Mouse (Mus musculus): Measurements from ENCODE around the gene Tmem217. TPM values are rescaled to one million over a fixed set of nuclear protein-coding genes. Genes with fewer than 3 reads are reported as not detected.

The Tmem217 gene
- polyA plus RNA-seq, 1 experiment from 2014 or later = 0.89 TPM

DNA sequence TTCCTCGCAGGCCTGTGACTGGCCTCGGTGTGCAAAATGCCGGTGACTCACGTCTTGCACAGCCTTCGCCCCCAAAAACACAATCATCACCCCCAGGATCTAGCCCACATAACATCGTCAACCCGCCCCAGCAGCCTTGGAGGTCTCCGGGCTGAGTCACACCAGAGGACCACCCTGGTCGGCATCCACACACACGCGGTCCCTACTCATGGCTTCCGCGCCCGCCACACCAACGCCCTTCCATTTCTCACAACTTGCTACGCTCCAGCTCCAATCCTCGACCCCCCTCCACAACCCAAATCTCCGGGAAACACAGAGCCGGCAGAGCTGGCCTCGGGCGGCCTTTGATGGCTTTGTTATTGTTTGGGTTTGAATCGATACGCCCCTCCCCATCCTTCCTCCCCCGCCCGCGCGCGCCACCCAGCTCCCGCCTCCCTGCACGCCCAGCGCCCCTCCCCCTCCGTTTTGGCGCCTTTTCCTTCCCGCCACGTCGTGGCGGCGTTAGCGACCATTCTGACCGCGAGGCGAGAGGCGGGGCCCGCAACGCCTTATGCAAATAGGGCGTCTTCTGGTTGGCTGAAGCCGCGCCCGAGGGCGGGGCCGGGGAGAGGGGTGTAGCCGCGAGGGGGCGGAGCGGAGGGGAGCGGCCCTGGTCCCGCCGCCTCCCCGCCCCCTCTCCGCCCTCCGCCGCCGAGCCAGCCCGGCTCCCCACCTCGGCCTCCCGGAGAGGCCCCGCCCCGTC, 62.0 kb downstream of the Tmem217 start:
- peak; percentile 89 for ATAC-seq
- Histone ChIP-seq H3K36me3 (ENCODE audit: control insufficient read depth, insufficient read depth, low read length) (peaks cover 2% of the 10 kb centered on the region; the same call in 1 of the 2 replicates), H3K27me3 (ENCODE audit: control insufficient read depth, insufficient read depth, low read depth, low read length) (no peaks in the 10 kb centered on the region), H3K4me2 (ENCODE audit: low read length) (peak overlapping the region; percentile 92), H3K9me3 (replicated peaks; ENCODE audit: control insufficient read depth, low read length, poor library complexity, severe bottlenecking) (no peaks in the 10 kb centered on the region), H3K9ac (ENCODE audit: low read depth, low read length) (peak overlapping the region; percentile 79), H3K4me1 (ENCODE audit: control insufficient read depth, insufficient read depth, low read length) (peaks cover 19% of the 10 kb centered on the region), H3K27ac (ENCODE audit: low read length) (peak overlapping the region; percentile 90), H3K4me3 (ENCODE audit: low read depth, low read length) (peak overlapping the region; percentile 62)
- WGBS = under 1% methylated on average over 46 of the region's 68 CpGs

GRCm38 (mm10) chr17:29488978-29489970, 62.9 kb downstream of the Tmem217 start:
- ATAC-seq = peak; percentile 16

DNA sequence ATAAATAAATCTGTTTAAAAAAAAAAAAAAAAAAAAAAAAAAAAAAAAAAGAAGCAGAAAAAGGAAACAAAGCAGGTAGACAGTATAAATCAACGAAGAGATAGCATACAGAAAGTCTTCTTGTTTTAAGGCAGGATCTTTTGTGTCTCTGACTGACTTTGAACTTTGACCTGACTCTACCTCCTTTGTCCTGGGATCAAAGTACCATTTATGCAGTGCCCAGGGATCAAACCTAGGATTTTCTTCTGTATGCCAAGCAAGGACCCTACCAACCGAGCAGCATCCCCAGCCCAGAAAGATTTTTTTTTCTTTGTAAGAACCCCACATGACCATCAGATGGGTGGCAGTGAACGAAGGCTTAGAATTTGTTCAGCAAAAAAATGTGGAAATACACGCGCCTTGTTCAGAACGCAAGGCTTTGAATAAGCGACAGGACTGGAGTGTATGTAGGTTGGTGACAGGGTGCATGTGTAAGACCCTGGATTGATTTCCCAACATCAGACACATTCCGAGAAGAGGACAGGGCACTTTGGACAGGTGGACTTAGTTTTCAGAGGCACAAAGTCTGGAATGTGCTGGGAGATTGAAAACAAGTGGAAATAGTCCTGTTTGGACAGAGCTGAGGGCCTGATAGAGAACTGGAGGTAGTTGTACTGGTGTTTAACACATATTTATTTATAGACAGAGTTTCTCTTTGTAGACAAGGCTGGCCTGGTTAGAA, 63.8 kb downstream of the Tmem217 start:
- peaks cover 17% of the 10 kb centered on the region for H3K4me1 ChIP-seq (ENCODE audit: control insufficient read depth, insufficient read depth, low read length)
- no peak overlapping the region for H3K27ac ChIP-seq (ENCODE audit: low read length)
- H3K4me3 ChIP-seq (ENCODE audit: low read depth, low read length) = no peak overlapping the region
- no peak overlapping the region; the same call in 1 of the 2 replicates for H3K4me2 ChIP-seq (ENCODE audit: low read length)
- H3K9me3 ChIP-seq (replicated peaks; ENCODE audit: control insufficient read depth, low read length, poor library complexity, severe bottlenecking) = no peaks in the 10 kb centered on the region
- no peak overlapping the region for H3K9ac ChIP-seq (ENCODE audit: low read depth, low read length)
- 69% methylated on average over 8 of the region's 8 CpGs for WGBS
- H3K27me3 ChIP-seq (ENCODE audit: control insufficient read depth, insufficient read depth, low read depth, low read length) = no peaks in the 10 kb centered on the region
- no peak for ATAC-seq
- H3K36me3 ChIP-seq (ENCODE audit: control insufficient read depth, insufficient read depth, low read length) = no peaks in the 10 kb centered on the region

More at GRCm38 (mm10) chr17:29488978-29489970, 62.9 kb downstream of the Tmem217 start:
- Histone ChIP-seq H3K4me1 (ENCODE audit: control insufficient read depth, insufficient read depth, low read length) (peaks cover 19% of the 10 kb centered on the region), H3K27me3 (ENCODE audit: control insufficient read depth, insufficient read depth, low read depth, low read length) (no peaks in the 10 kb centered on the region), H3K27ac (ENCODE audit: low read length) (peak overlapping the region; percentile 90), H3K4me3 (ENCODE audit: low read depth, low read length) (peak overlapping the region; percentile 62), H3K4me2 (ENCODE audit: low read length) (peak overlapping the region; percentile 60), H3K36me3 (ENCODE audit: control insufficient read depth, insufficient read depth, low read length) (no peaks in the 10 kb centered on the region), H3K9ac (ENCODE audit: low read depth, low read length) (peak overlapping the region; percentile 79), H3K9me3 (replicated peaks; ENCODE audit: control insufficient read depth, low read length, poor library complexity, severe bottlenecking) (no peaks in the 10 kb centered on the region)
- 5% methylated on average over 30 of the region's 30 CpGs for WGBS

DNA sequence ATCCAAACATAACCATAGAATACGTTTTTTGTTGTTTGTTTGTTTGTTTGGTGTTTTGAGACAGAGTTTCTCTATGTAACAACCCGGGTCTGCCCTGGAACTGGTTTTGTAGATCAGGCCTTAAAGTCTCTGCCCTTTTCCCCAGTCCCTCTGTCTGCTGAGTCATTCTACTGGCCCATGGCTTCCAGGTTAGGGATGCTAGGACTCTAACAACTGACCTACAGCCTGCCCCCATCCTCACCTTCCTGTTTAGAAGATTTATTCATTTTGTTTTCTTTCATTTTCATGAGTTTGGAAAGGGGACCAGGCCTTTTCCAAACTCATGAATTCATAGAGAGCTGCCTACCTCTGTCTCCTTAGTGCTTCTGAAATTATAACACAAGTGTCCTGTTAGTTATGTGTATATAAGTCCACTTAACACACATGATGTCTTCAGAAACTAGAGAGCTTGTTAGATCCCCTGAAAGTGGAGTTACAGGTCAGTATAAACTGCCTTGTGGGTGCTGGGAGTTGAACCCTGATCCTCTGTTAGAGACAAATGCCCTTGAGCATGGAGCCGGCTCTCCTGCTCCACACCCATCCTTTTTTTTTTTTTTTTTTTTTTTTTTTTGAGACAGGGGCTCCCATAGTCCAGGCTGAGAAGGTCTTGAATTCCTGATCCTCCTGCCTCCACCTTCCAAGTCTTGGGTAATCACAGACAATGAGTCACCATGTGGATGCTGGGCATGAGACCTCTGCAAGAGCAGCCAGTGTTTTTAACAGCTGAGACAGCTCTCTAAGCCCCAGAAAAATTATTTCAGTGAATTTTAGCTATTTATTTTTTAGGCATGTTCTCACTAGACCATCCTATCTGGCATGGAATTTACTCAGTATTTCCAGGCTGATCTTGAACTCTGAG, 66.6 kb downstream of the Tmem217 start:
- no peak for ATAC-seq
- H3K9me3 ChIP-seq (replicated peaks; ENCODE audit: control insufficient read depth, low read length, poor library complexity, severe bottlenecking) = no peaks in the 10 kb centered on the region; the same call in 1 of the 2 replicates
- H3K27me3 ChIP-seq (ENCODE audit: control insufficient read depth, insufficient read depth, low read depth, low read length) = no peaks in the 10 kb centered on the region
- WGBS = 86% methylated on average over 3 of the region's 3 CpGs
- H3K4me1 ChIP-seq (ENCODE audit: control insufficient read depth, insufficient read depth, low read length) = peaks cover 5% of the 10 kb centered on the region; the same call in 1 of the 2 replicates
- no peaks in the 10 kb centered on the region for H3K36me3 ChIP-seq (ENCODE audit: control insufficient read depth, insufficient read depth, low read length)
- H3K4me2 ChIP-seq (ENCODE audit: low read length) = no peak overlapping the region
- no peak overlapping the region for H3K4me3 ChIP-seq (ENCODE audit: low read depth, low read length)
- no peak overlapping the region for H3K27ac ChIP-seq (ENCODE audit: low read length)
- no peak overlapping the region for H3K9ac ChIP-seq (ENCODE audit: low read depth, low read length)

DNA sequence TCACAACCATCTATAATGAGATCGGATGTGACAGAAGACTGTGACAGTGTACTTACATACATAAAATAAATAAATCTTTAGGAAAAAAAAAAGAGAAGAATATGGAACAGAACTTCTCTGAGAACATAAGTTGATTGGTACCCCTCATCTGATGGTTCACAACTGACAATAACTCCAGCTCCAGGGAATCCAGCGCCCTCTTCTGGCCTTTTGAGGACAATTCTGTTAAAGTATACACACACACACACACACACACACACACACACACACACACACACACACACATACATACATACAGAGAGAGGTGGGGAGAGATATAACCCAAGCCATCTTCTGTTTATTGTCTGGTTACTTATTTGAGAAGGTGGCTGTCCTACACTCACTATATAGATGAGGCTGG, 67.8 kb downstream of the Tmem217 start:
- Histone ChIP-seq H3K4me3 (ENCODE audit: low read depth, low read length) (no peak overlapping the region), H3K4me2 (ENCODE audit: low read length) (no peak overlapping the region), H3K27me3 (ENCODE audit: control insufficient read depth, insufficient read depth, low read depth, low read length) (no peaks in the 10 kb centered on the region), H3K9me3 (replicated peaks; ENCODE audit: control insufficient read depth, low read length, poor library complexity, severe bottlenecking) (no peaks in the 10 kb centered on the region; the same call in 1 of the 2 replicates), H3K36me3 (ENCODE audit: control insufficient read depth, insufficient read depth, low read length) (no peaks in the 10 kb centered on the region), H3K4me1 (ENCODE audit: control insufficient read depth, insufficient read depth, low read length) (peaks cover 5% of the 10 kb centered on the region; the same call in 1 of the 2 replicates), H3K9ac (ENCODE audit: low read depth, low read length) (no peak overlapping the region), H3K27ac (ENCODE audit: low read length) (no peak overlapping the region)
- no peak for ATAC-seq
- 83% methylated on average over 2 of the region's 2 CpGs for WGBS

- no peak overlapping the region for H3K9ac ChIP-seq (ENCODE audit: low read depth, low read length)
- no peaks in the 10 kb centered on the region for H3K36me3 ChIP-seq (ENCODE audit: control insufficient read depth, insufficient read depth, low read length)
- no peaks in the 10 kb centered on the region for H3K27me3 ChIP-seq (ENCODE audit: control insufficient read depth, insufficient read depth, low read depth, low read length)
- no peaks in the 10 kb centered on the region; the same call in 1 of the 2 replicates for H3K9me3 ChIP-seq (replicated peaks; ENCODE audit: control insufficient read depth, low read length, poor library complexity, severe bottlenecking)
- H3K4me3 ChIP-seq (ENCODE audit: low read depth, low read length) = no peak overlapping the region
- no peaks in the 10 kb centered on the region for H3K4me1 ChIP-seq (ENCODE audit: control insufficient read depth, insufficient read depth, low read length)
- 98% methylated on average over 2 of the region's 2 CpGs for WGBS
- ATAC-seq = no peak
- H3K4me2 ChIP-seq (ENCODE audit: low read length) = no peak overlapping the region
- no peak overlapping the region for H3K27ac ChIP-seq (ENCODE audit: low read length)
Observed at GRCm38 (mm10) chr17:29483282-29483681, 68.9 kb downstream of the Tmem217 start.

DNA sequence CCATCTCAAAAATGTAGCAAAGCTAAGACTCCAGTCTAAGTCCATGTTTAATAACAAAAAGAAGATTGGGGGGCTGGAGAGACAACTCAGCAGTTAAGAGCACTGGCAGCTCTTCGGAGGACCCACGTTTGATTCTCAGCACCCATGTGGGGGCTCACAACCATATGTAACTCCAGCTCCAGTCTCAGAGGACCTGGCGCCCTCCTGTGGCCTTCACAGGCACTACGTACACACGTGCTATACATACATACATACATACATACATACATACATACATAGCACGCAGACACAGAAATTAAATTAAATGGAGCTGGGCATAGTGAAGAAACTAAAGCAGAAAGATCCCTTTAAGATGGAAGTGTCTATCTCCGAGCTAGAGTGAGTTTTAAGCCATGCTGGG, 69.6 kb downstream of the Tmem217 start:
- Histone ChIP-seq H3K27ac (ENCODE audit: low read length) (no peak overlapping the region), H3K27me3 (ENCODE audit: control insufficient read depth, insufficient read depth, low read depth, low read length) (no peaks in the 10 kb centered on the region), H3K4me3 (ENCODE audit: low read depth, low read length) (no peak overlapping the region), H3K4me2 (ENCODE audit: low read length) (no peak overlapping the region), H3K36me3 (ENCODE audit: control insufficient read depth, insufficient read depth, low read length) (no peaks in the 10 kb centered on the region), H3K4me1 (ENCODE audit: control insufficient read depth, insufficient read depth, low read length) (no peaks in the 10 kb centered on the region), H3K9me3 (replicated peaks; ENCODE audit: control insufficient read depth, low read length, poor library complexity, severe bottlenecking) (no peaks in the 10 kb centered on the region; the same call in 1 of the 2 replicates), H3K9ac (ENCODE audit: low read depth, low read length) (no peak overlapping the region)
- no peak for ATAC-seq
- WGBS = 89% methylated on average over 7 of the region's 7 CpGs

DNA sequence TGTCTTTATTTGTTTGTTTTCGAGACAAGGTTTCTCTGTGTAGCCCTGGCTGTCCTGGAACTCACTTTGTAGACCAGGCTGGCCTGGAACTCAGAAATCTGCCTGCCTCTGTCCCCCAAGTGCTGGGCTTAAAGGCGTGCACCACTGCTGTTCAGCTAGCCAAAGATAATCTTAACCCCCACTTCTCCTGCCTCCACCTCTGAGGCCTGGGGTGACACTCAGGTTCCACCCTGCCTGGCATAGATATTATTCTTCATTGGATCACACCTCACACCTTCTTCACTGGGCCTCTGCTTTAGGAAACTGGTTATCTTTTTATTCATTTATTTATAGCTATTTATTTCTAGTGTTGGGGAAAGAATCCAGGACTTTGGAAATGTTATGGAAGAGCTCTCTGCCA, 71.9 kb downstream of the Tmem217 start:
- no peak overlapping the region for H3K4me3 ChIP-seq (ENCODE audit: low read depth, low read length)
- H3K9ac ChIP-seq (ENCODE audit: low read depth, low read length) = no peak overlapping the region
- H3K4me1 ChIP-seq (ENCODE audit: control insufficient read depth, insufficient read depth, low read length) = no peaks in the 10 kb centered on the region
- no peaks in the 10 kb centered on the region for H3K27me3 ChIP-seq (ENCODE audit: control insufficient read depth, insufficient read depth, low read depth, low read length)
- ATAC-seq = no peak
- no peaks in the 10 kb centered on the region; the same call in 1 of the 2 replicates for H3K9me3 ChIP-seq (replicated peaks; ENCODE audit: control insufficient read depth, low read length, poor library complexity, severe bottlenecking)
- WGBS = 80% methylated on average over 2 of the region's 2 CpGs
- no peak overlapping the region for H3K27ac ChIP-seq (ENCODE audit: low read length)
- H3K36me3 ChIP-seq (ENCODE audit: control insufficient read depth, insufficient read depth, low read length) = no peaks in the 10 kb centered on the region
- no peak overlapping the region for H3K4me2 ChIP-seq (ENCODE audit: low read length)

Data from midbrain, embryonic 16.5 days (tissue).